ENCODE assay signal across 26 mouse cellular contexts in the genomic region with DNA sequence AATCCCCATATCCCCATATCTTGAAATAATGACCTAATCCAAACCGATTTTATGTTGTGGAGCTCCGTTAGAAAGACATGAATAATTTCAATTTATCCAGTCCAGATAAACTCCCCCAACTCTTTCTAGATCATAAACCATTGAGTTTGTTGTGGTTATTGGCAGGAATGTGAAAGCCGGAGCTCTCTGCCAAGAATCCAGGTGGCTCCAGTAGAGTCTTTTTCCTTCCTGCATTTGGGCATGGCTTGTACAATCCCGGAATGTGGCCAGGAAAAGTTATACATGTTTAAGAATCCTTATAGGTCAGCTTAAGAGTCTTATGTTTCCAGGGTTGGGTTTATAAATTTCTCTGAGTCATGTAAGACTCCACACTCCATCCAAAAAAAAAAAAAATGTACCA.
DNase-seq lines count a peak whose midpoint lies in the region; ATAC-seq and TF ChIP-seq lines count a peak whose summit lies in the region.
"Had no signal": no experiment of that assay in that cellular context is flagged by ENCODE, and none has a peak within 500 bp of the region (broad histone marks: within the 10 kb centered on the region; RNA-seq: fewer than 3 reads in every experiment).

No protein-coding gene starts in this region.

- peak; percentile 62 to 79 for DNase-seq in cerebellum, postnatal 14 days
- no peak for DNase-seq in cerebellum, adult 11-12 months
- peak; percentile 42 for DNase-seq in embryonic facial prominence, embryonic 14.5 days (ENCODE audit: low spot score)
- no peak for DNase-seq in embryonic facial prominence, embryonic 10.5 days (ENCODE audit: low spot score)
- peak; percentile 45 for DNase-seq in limb, embryonic 14.5 days (ENCODE audit: low spot score)
- DNase-seq in limb, embryonic 10.5 days (ENCODE audit: low spot score), result no peak
- no peak for DNase-seq in ovary, postnatal 14 days (ENCODE audit: low spot score)
- DNase-seq: adrenal gland, adult 8-10 months; adrenal gland, postnatal 25 days; gastrocnemius, postnatal 10 days; gastrocnemius, postnatal 36 days; heart, adult 2 months; heart, postnatal 14 days; heart, postnatal 4 days; kidney, adult 11 months had no signal

- H3K4me1 ChIP-seq in embryonic facial prominence, embryonic 14.5 days (ENCODE audit: control insufficient read depth, insufficient read depth, low read length), result no peaks in the 10 kb centered on the region
- no peaks in the 10 kb centered on the region for H3K4me1 ChIP-seq in embryonic facial prominence, embryonic 10.5 days
- H3K4me1 ChIP-seq in limb, embryonic 14.5 days (ENCODE audit: control insufficient read depth, insufficient read depth, low read length), result no peaks in the 10 kb centered on the region
- H3K4me1 ChIP-seq in limb, embryonic 10.5 days, result no peaks in the 10 kb centered on the region
- H3K4me1 ChIP-seq: embryonic facial prominence, embryonic 13.5 days; forebrain, embryonic 10.5 days; heart, embryonic 10.5 days; heart, embryonic 13.5 days; hindbrain, embryonic 12.5 days; hindbrain, embryonic 15.5 days; intestine, embryonic 15.5 days had no signal

- 67% methylated on average over 4 of the region's 4 CpGs for WGBS in embryonic facial prominence, embryonic 14.5 days
- WGBS in embryonic facial prominence, embryonic 10.5 days, result 88% methylated on average over 4 of the region's 4 CpGs
- 63% methylated on average over 4 of the region's 4 CpGs for WGBS in limb, embryonic 14.5 days
- WGBS in limb, embryonic 10.5 days, result 91% methylated on average over 4 of the region's 4 CpGs

- H3K27ac ChIP-seq in embryonic facial prominence, embryonic 14.5 days (replicated peaks; ENCODE audit: low read depth, low read length), result no peak overlapping the region
- no peak overlapping the region for H3K27ac ChIP-seq in embryonic facial prominence, embryonic 10.5 days (replicated peaks)
- H3K27ac ChIP-seq in limb, embryonic 14.5 days (replicated peaks; ENCODE audit: low read depth, low read length), result no peak overlapping the region
- no peak overlapping the region for H3K27ac ChIP-seq in limb, embryonic 10.5 days
- H3K27ac ChIP-seq: embryonic facial prominence, embryonic 13.5 days; forebrain, embryonic 10.5 days; forebrain, embryonic 13.5 days; heart, adult 2 months; heart, embryonic 10.5 days; heart, embryonic 13.5 days; hindbrain, embryonic 12.5 days; hindbrain, embryonic 15.5 days; intestine, embryonic 15.5 days had no signal

- no peak overlapping the region for H3K9ac ChIP-seq in embryonic facial prominence, embryonic 14.5 days (ENCODE audit: low read depth, low read length)
- H3K9ac ChIP-seq in limb, embryonic 14.5 days (ENCODE audit: low read depth, low read length, severe bottlenecking), result no peak overlapping the region
- H3K9ac ChIP-seq: embryonic facial prominence, embryonic 13.5 days; forebrain, embryonic 13.5 days; heart, embryonic 13.5 days; hindbrain, embryonic 12.5 days; hindbrain, embryonic 15.5 days; intestine, embryonic 15.5 days had no signal

- H3K4me2 ChIP-seq in embryonic facial prominence, embryonic 14.5 days (ENCODE audit: low read depth, low read length), result no peak overlapping the region
- no peak overlapping the region for H3K4me2 ChIP-seq in limb, embryonic 14.5 days (replicated peaks; ENCODE audit: low read depth, low read length, severe bottlenecking)
- H3K4me2 ChIP-seq: embryonic facial prominence, embryonic 13.5 days; forebrain, embryonic 13.5 days; heart, embryonic 13.5 days; hindbrain, embryonic 12.5 days; hindbrain, embryonic 15.5 days; intestine, embryonic 15.5 days had no signal

- ATAC-seq in embryonic facial prominence, embryonic 14.5 days (ENCODE audit: low read depth), result no peak
- no peak for ATAC-seq in limb, embryonic 14.5 days (ENCODE audit: low FRiP score, low read depth)
- ATAC-seq: activated CD4-positive, CD25-positive, alpha-beta regulatory T cell, adult 4 months; CD4-positive, CD25-positive, alpha-beta regulatory T cell, adult 4 months; forebrain, embryonic 13.5 days; forebrain, embryonic 16.5 days; intestine, embryonic 15.5 days had no signal

- no peaks in the 10 kb centered on the region for H3K9me3 ChIP-seq in embryonic facial prominence, embryonic 14.5 days (ENCODE audit: control insufficient read depth, low read length)
- no peaks in the 10 kb centered on the region for H3K9me3 ChIP-seq in embryonic facial prominence, embryonic 10.5 days
- H3K9me3 ChIP-seq in limb, embryonic 14.5 days (ENCODE audit: control insufficient read depth, low read length), result no peaks in the 10 kb centered on the region
- H3K9me3 ChIP-seq in limb, embryonic 10.5 days (replicated peaks), result no peaks in the 10 kb centered on the region
- H3K9me3 ChIP-seq: embryonic facial prominence, embryonic 13.5 days; forebrain, embryonic 10.5 days; forebrain, embryonic 13.5 days; heart, embryonic 10.5 days; heart, embryonic 13.5 days; hindbrain, embryonic 12.5 days; hindbrain, embryonic 15.5 days; intestine, embryonic 15.5 days had no signal

- no peaks in the 10 kb centered on the region for H3K27me3 ChIP-seq in embryonic facial prominence, embryonic 14.5 days (replicated peaks; ENCODE audit: control insufficient read depth, insufficient read depth, low read length)
- H3K27me3 ChIP-seq in embryonic facial prominence, embryonic 10.5 days (replicated peaks; ENCODE audit: low read depth, poor library complexity, severe bottlenecking), result no peaks in the 10 kb centered on the region
- no peaks in the 10 kb centered on the region for H3K27me3 ChIP-seq in limb, embryonic 14.5 days (ENCODE audit: control insufficient read depth, insufficient read depth, low read length)
- no peaks in the 10 kb centered on the region for H3K27me3 ChIP-seq in limb, embryonic 10.5 days (ENCODE audit: low read depth, poor library complexity, severe bottlenecking)
- H3K27me3 ChIP-seq: embryonic facial prominence, embryonic 13.5 days; forebrain, embryonic 13.5 days; heart, embryonic 13.5 days; hindbrain, embryonic 12.5 days; hindbrain, embryonic 15.5 days; intestine, embryonic 15.5 days had no signal

- no peaks in the 10 kb centered on the region for H3K36me3 ChIP-seq in embryonic facial prominence, embryonic 14.5 days (ENCODE audit: control insufficient read depth, insufficient read depth, low read length)
- no peaks in the 10 kb centered on the region for H3K36me3 ChIP-seq in embryonic facial prominence, embryonic 10.5 days (replicated peaks)
- no peaks in the 10 kb centered on the region for H3K36me3 ChIP-seq in limb, embryonic 14.5 days (ENCODE audit: control insufficient read depth, insufficient read depth, low read length)
- no peaks in the 10 kb centered on the region for H3K36me3 ChIP-seq in limb, embryonic 10.5 days
- H3K36me3 ChIP-seq: embryonic facial prominence, embryonic 13.5 days; forebrain, embryonic 10.5 days; heart, embryonic 10.5 days; heart, embryonic 13.5 days; hindbrain, embryonic 12.5 days; hindbrain, embryonic 15.5 days; intestine, embryonic 15.5 days had no signal

- TF ChIP-seq POLR2A in limb, embryonic 14.5 days (IDR thresholded peaks at IDR 0.05; ENCODE audit: borderline replicate concordance, extremely low read depth, insufficient read depth, insufficient read length), result no peak

- no peak overlapping the region for H3K4me3 ChIP-seq in embryonic facial prominence, embryonic 14.5 days (ENCODE audit: low read depth, low read length)
- H3K4me3 ChIP-seq in embryonic facial prominence, embryonic 10.5 days, result no peak overlapping the region
- H3K4me3 ChIP-seq in limb, embryonic 14.5 days (replicated peaks; ENCODE audit: low read length), result no peak overlapping the region
- H3K4me3 ChIP-seq in limb, embryonic 10.5 days, result no peak overlapping the region
- H3K4me3 ChIP-seq: embryonic facial prominence, embryonic 13.5 days; forebrain, embryonic 10.5 days; forebrain, embryonic 13.5 days; heart, adult 2 months; heart, embryonic 10.5 days; heart, embryonic 13.5 days; hindbrain, embryonic 12.5 days; hindbrain, embryonic 15.5 days; intestine, embryonic 15.5 days had no signal

Comparison
In these comparisons a context has a peak if more than half of its experiments do, and no peak if none do; other contexts are left out.
1. DNase-seq: peak in cerebellum, postnatal 14 days (2 of 2), embryonic facial prominence, embryonic 14.5 days (single experiment) and limb, embryonic 14.5 days (single experiment); none in cerebellum, adult 11-12 months (single experiment), embryonic facial prominence, embryonic 10.5 days (single experiment), limb, embryonic 10.5 days (single experiment) and ovary, postnatal 14 days (single experiment).